Mouse (Mus musculus): ENCODE results near the gene Fem1b. TPM values are rescaled to one million over a fixed set of nuclear protein-coding genes. Genes with fewer than 3 reads are reported as not detected.

The Fem1b gene
- polyA plus RNA-seq, 1 experiment from 2014 or later, result 38.2 TPM

DNA sequence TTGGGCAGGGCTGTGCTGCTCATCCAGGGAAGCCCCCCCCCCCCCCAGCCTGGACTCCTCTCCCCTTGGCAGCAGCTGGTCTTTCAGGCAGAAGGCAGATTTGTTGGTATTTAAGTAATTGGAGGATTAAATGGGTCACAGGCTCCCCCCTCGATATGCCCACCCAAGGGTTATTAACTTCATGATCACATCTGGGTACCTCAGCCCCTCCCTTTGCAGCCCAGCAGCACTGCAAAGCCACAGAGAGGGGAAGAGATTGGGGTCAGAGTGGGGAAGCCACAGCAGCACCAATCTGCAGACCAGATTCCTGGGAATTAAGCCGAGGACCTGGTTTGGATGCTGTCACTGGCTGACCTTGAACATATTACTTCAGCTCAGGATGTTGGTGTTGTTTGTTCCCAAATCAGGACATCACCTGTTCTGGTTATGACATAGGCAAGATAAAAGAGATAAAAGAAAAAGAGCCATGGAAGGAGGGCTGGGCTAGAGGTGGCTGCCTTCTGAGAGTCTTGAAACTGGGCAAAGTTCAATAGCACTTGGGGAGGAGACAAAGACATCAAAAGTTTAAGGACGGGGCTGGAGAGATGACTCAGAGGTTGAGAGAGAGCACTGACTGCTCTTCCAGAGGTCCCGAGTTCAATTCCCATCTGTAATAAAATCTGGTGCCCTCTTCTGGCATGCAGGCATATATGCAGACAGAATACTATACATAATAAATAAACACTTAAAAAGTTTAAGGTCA is 24.1 kb upstream of the Fem1b start:
- H3K36me3 ChIP-seq (ENCODE audit: control insufficient read depth, insufficient read depth, low read length), result no peaks in the 10 kb centered on the region
- no peaks in the 10 kb centered on the region for H3K27me3 ChIP-seq (ENCODE audit: control insufficient read depth, insufficient read depth, low read length)
- no peak overlapping the region for H3K4me3 ChIP-seq (ENCODE audit: low read length)
- H3K4me2 ChIP-seq (replicated peaks; ENCODE audit: low read depth, low read length), result no peak overlapping the region
- no peaks in the 10 kb centered on the region for H3K9me3 ChIP-seq (ENCODE audit: control insufficient read depth, low read length)
- peaks cover 14% of the 10 kb centered on the region; the same call in 1 of the 2 replicates for H3K4me1 ChIP-seq (ENCODE audit: control insufficient read depth, insufficient read depth, low read length)
- no peak overlapping the region for H3K27ac ChIP-seq (ENCODE audit: low read depth, low read length)
- no peak overlapping the region for H3K9ac ChIP-seq (ENCODE audit: low read depth, low read length)
- no peak for ATAC-seq (ENCODE audit: low FRiP score, low TSS enrichment)
- WGBS, result 50% methylated on average over 4 of the region's 4 CpGs

- no peak overlapping the region for H3K4me2 ChIP-seq (replicated peaks; ENCODE audit: low read depth, low read length)
- peaks cover 14% of the 10 kb centered on the region; the same call in 1 of the 2 replicates for H3K4me1 ChIP-seq (ENCODE audit: control insufficient read depth, insufficient read depth, low read length)
- H3K27ac ChIP-seq (ENCODE audit: low read depth, low read length), result no peak overlapping the region
- no peak overlapping the region for H3K9ac ChIP-seq (ENCODE audit: low read depth, low read length)
- no peak overlapping the region for H3K4me3 ChIP-seq (ENCODE audit: low read length)
- no peaks in the 10 kb centered on the region for H3K36me3 ChIP-seq (ENCODE audit: control insufficient read depth, insufficient read depth, low read length)
- H3K27me3 ChIP-seq (ENCODE audit: control insufficient read depth, insufficient read depth, low read length), result no peaks in the 10 kb centered on the region
- ATAC-seq (ENCODE audit: low FRiP score, low TSS enrichment), result no peak
- WGBS, result 81% methylated on average over 5 of the region's 5 CpGs
- H3K9me3 ChIP-seq (ENCODE audit: control insufficient read depth, low read length), result no peaks in the 10 kb centered on the region
Observed at GRCm38 (mm10) chr9:62834906-62835305, 23.2 kb upstream of the Fem1b start.

- peaks cover 8% of the 10 kb centered on the region; the same call in 1 of the 2 replicates for H3K4me1 ChIP-seq (ENCODE audit: control insufficient read depth, insufficient read depth, low read length)
- no peak overlapping the region for H3K4me2 ChIP-seq (replicated peaks; ENCODE audit: low read depth, low read length)
- H3K27me3 ChIP-seq (ENCODE audit: control insufficient read depth, insufficient read depth, low read length), result no peaks in the 10 kb centered on the region
- no peak overlapping the region for H3K9ac ChIP-seq (ENCODE audit: low read depth, low read length)
- H3K36me3 ChIP-seq (ENCODE audit: control insufficient read depth, insufficient read depth, low read length), result no peaks in the 10 kb centered on the region
- no peak for ATAC-seq (ENCODE audit: low FRiP score, low TSS enrichment)
- 70% methylated on average over 6 of the region's 6 CpGs for WGBS
- H3K27ac ChIP-seq (ENCODE audit: low read depth, low read length), result no peak overlapping the region
- no peaks in the 10 kb centered on the region for H3K9me3 ChIP-seq (ENCODE audit: control insufficient read depth, low read length)
- H3K4me3 ChIP-seq (ENCODE audit: low read length), result no peak overlapping the region
Observed at GRCm38 (mm10) chr9:62829877-62830276, 18.1 kb upstream of the Fem1b start.

- WGBS, result 0% methylated on average over 23 of the region's 23 CpGs
- peaks cover 8% of the 10 kb centered on the region; the same call in 1 of the 2 replicates for H3K4me1 ChIP-seq (ENCODE audit: control insufficient read depth, insufficient read depth, low read length)
- no peaks in the 10 kb centered on the region for H3K36me3 ChIP-seq (ENCODE audit: control insufficient read depth, insufficient read depth, low read length)
- H3K9ac ChIP-seq (ENCODE audit: low read depth, low read length), result no peak overlapping the region
- H3K9me3 ChIP-seq (ENCODE audit: control insufficient read depth, low read length), result no peaks in the 10 kb centered on the region
- H3K4me2 ChIP-seq (replicated peaks; ENCODE audit: low read depth, low read length), result peak overlapping the region; percentile 51
- H3K27me3 ChIP-seq (ENCODE audit: control insufficient read depth, insufficient read depth, low read length), result no peaks in the 10 kb centered on the region
- peak overlapping the region; percentile 55; the same call in 1 of the 2 replicates for H3K27ac ChIP-seq (ENCODE audit: low read depth, low read length)
- ATAC-seq (ENCODE audit: low FRiP score, low TSS enrichment), result peak; percentile 96
- H3K4me3 ChIP-seq (ENCODE audit: low read length), result peak overlapping the region; percentile 17; the same call in 1 of the 2 replicates
Observed at GRCm38 (mm10) chr9:62828662-62829086, 16.9 kb upstream of the Fem1b start.

- H3K36me3 ChIP-seq (ENCODE audit: control insufficient read depth, insufficient read depth, low read length), result no peaks in the 10 kb centered on the region
- H3K4me1 ChIP-seq (ENCODE audit: control insufficient read depth, insufficient read depth, low read length), result peaks cover 8% of the 10 kb centered on the region; the same call in 1 of the 2 replicates
- 12% methylated on average over 24 of the region's 24 CpGs for WGBS
- H3K4me2 ChIP-seq (replicated peaks; ENCODE audit: low read depth, low read length), result peak overlapping the region; percentile 51
- no peaks in the 10 kb centered on the region for H3K27me3 ChIP-seq (ENCODE audit: control insufficient read depth, insufficient read depth, low read length)
- H3K27ac ChIP-seq (ENCODE audit: low read depth, low read length), result peak overlapping the region; percentile 55
- H3K4me3 ChIP-seq (ENCODE audit: low read length), result peak overlapping the region; percentile 17; the same call in 1 of the 2 replicates
- no peaks in the 10 kb centered on the region for H3K9me3 ChIP-seq (ENCODE audit: control insufficient read depth, low read length)
- ATAC-seq (ENCODE audit: low FRiP score, low TSS enrichment), result no peak
- H3K9ac ChIP-seq (ENCODE audit: low read depth, low read length), result no peak overlapping the region
Observed at GRCm38 (mm10) chr9:62827939-62828652, 16.4 kb upstream of the Fem1b start.

GRCm38 (mm10) chr9:62826456-62826855 is 14.7 kb upstream of the Fem1b start:
- no peaks in the 10 kb centered on the region for H3K27me3 ChIP-seq (ENCODE audit: control insufficient read depth, insufficient read depth, low read length)
- peaks cover 8% of the 10 kb centered on the region; the same call in 1 of the 2 replicates for H3K4me1 ChIP-seq (ENCODE audit: control insufficient read depth, insufficient read depth, low read length)
- no peaks in the 10 kb centered on the region for H3K9me3 ChIP-seq (ENCODE audit: control insufficient read depth, low read length)
- H3K4me3 ChIP-seq (ENCODE audit: low read length), result no peak overlapping the region
- H3K9ac ChIP-seq (ENCODE audit: low read depth, low read length), result no peak overlapping the region
- no peak overlapping the region for H3K4me2 ChIP-seq (replicated peaks; ENCODE audit: low read depth, low read length)
- ATAC-seq (ENCODE audit: low FRiP score, low TSS enrichment), result no peak
- H3K36me3 ChIP-seq (ENCODE audit: control insufficient read depth, insufficient read depth, low read length), result no peaks in the 10 kb centered on the region
- WGBS, result 9% methylated on average over 7 of the region's 7 CpGs
- 0 out of 2 replicates have a peak overlapping the region, but pooled peaks have one; percentile 9 for H3K27ac ChIP-seq (ENCODE audit: low read depth, low read length)

DNA sequence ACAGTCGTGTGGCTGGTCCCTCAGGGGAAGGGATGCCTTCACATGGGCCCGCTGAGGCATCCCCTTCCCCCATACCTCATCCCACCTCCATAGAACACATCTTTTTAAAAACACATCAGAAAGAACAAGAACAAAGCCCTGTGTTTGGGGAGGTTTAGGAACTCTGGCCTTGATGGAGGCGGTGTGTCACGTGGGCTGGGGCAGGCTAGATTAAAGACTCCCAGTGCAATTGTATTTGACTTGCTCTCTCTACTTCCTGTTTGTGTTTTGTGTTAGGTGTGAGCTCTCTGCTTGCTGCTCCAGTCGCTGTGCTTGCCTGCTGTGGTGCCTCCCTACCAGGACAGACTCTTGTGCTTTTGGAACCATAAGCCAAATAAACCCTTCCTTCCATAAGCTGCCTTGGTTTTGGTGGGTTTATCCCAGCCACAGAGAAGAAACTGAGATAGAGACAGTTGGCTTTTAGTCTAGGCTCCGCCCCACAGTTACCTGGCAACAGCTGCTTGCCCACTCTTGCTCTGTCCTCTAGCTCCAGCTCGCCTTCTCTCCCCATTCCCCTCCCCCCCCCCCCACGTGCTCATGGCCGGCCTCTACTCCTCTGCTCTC is 14.2 kb upstream of the Fem1b start:
- no peak overlapping the region for H3K4me3 ChIP-seq (ENCODE audit: low read length)
- no peaks in the 10 kb centered on the region for H3K36me3 ChIP-seq (ENCODE audit: control insufficient read depth, insufficient read depth, low read length)
- H3K4me2 ChIP-seq (replicated peaks; ENCODE audit: low read depth, low read length), result no peak overlapping the region
- no peaks in the 10 kb centered on the region for H3K9me3 ChIP-seq (ENCODE audit: control insufficient read depth, low read length)
- 6% methylated on average over 9 of the region's 9 CpGs for WGBS
- H3K27ac ChIP-seq (ENCODE audit: low read depth, low read length), result no peak overlapping the region
- H3K27me3 ChIP-seq (ENCODE audit: control insufficient read depth, insufficient read depth, low read length), result no peaks in the 10 kb centered on the region
- H3K4me1 ChIP-seq (ENCODE audit: control insufficient read depth, insufficient read depth, low read length), result peaks cover 8% of the 10 kb centered on the region; the same call in 1 of the 2 replicates
- H3K9ac ChIP-seq (ENCODE audit: low read depth, low read length), result no peak overlapping the region
- ATAC-seq (ENCODE audit: low FRiP score, low TSS enrichment), result no peak

GRCm38 (mm10) chr9:62821811-62822210 is 10.1 kb upstream of the Fem1b start:
- 96% methylated on average over 7 of the region's 7 CpGs for WGBS
- H3K9me3 ChIP-seq (ENCODE audit: control insufficient read depth, low read length), result no peaks in the 10 kb centered on the region

More at GRCm38 (mm10) chr9:62821811-62822210, 10.1 kb upstream of the Fem1b start:
- H3K4me2 ChIP-seq (replicated peaks; ENCODE audit: low read depth, low read length), result no peak overlapping the region
- no peaks in the 10 kb centered on the region for H3K27me3 ChIP-seq (ENCODE audit: control insufficient read depth, insufficient read depth, low read length)
- no peak overlapping the region for H3K9ac ChIP-seq (ENCODE audit: low read depth, low read length)
- H3K36me3 ChIP-seq (ENCODE audit: control insufficient read depth, insufficient read depth, low read length), result no peaks in the 10 kb centered on the region
- ATAC-seq (ENCODE audit: low FRiP score, low TSS enrichment), result no peak
- H3K4me3 ChIP-seq (ENCODE audit: low read length), result no peak overlapping the region
- H3K27ac ChIP-seq (ENCODE audit: low read depth, low read length), result no peak overlapping the region
- peaks cover 5% of the 10 kb centered on the region; the same call in 1 of the 2 replicates for H3K4me1 ChIP-seq (ENCODE audit: control insufficient read depth, insufficient read depth, low read length)
